Mouse (Mus musculus) hindbrain, embryonic 15.5 days (tissue): ENCODE data around the gene 1500009C09Rik. TPM values are rescaled to one million over a fixed set of nuclear protein-coding genes. Genes with fewer than 3 reads are reported as not detected.
A peak's percentile ranks its signal among the peaks of the same experiment; 100 is the strongest.

Experiments
- ATAC-seq: fragments of 200-750 bp; cut with Nextera tagmentation; 2 replicates; pipeline ENCODE4 v1.8.0; 2017; ENCODE audit warnings: low read depth, moderate number of reproducible peaks, moderate TSS enrichment; ENCODE audit not compliant: low FRiP score
- H3K27ac ChIP-seq: fragments of 300-500 bp; sonication (generic); replicated peaks from 2 replicates; pipeline ENCODE4 v1.5.1; 2015; ENCODE audit warnings: mild to moderate bottlenecking, inconsistent platforms
- H3K27me3 ChIP-seq: fragments of 300-500 bp; sonication (generic); 2 replicates; pipeline ENCODE4 v1.6.1; 2015; ENCODE audit warnings: control low read depth, inconsistent platforms
- H3K36me3 ChIP-seq: fragments of 300-500 bp; sonication (generic); 2 replicates; pipeline ENCODE4 v1.6.1; 2015; ENCODE audit warnings: control low read depth, inconsistent platforms
- H3K4me1 ChIP-seq: fragments of 300-500 bp; sonication (generic); replicated peaks from 2 replicates; pipeline ENCODE4 v1.6.1; 2015; ENCODE audit warnings: control low read depth, inconsistent platforms
- H3K4me2 ChIP-seq: fragments of 300-500 bp; sonication (generic); 2 replicates; pipeline ENCODE4 v1.6.1; 2015; ENCODE audit warnings: moderate library complexity, mild to moderate bottlenecking, inconsistent platforms
- H3K4me3 ChIP-seq: fragments of 300-500 bp; sonication (generic); 2 replicates; pipeline ENCODE4 v1.5.1; 2015; ENCODE audit warnings: mild to moderate bottlenecking, inconsistent platforms
- H3K9ac ChIP-seq: fragments of 300-500 bp; sonication (generic); 2 replicates; pipeline ENCODE4 v1.6.1; 2015; ENCODE audit warnings: inconsistent platforms
- H3K9me3 ChIP-seq: fragments of 300-500 bp; sonication (generic); 2 replicates; pipeline ENCODE4 v1.6.1; 2016; ENCODE audit warnings: control low read depth, inconsistent platforms
- WGBS: fragments of 180-500 bp; shearing (Covaris S2); methylation state at CpG from one replicate; pipeline ENCODE4 v1.1.7; 2015; 5-methylcytosine and 5-hydroxymethylcytosine counted together
- polyA plus RNA-seq: library from polyadenylated mRNA; unstranded; fragments of >200 nt; fragmentation: Nextera tagmentation; extraction: Ambion mirVana; gene quantifications from 2 replicates; pipeline ENCODE4 v1.2.1, GENCODE M21; 2015

Gene 1500009C09Rik
- polyA plus RNA-seq, 1 experiment from 2014 or later = 15.9 TPM

- Histone ChIP-seq H3K9me3 (no peaks in the 10 kb centered on the region), H3K27me3 (peaks cover 79% of the 10 kb centered on the region), H3K27ac (no peak overlapping the region), H3K4me2 (peak overlapping the region; percentile 77), H3K4me3 (peak overlapping the region; percentile 47), H3K4me1 (peaks cover 40% of the 10 kb centered on the region), H3K9ac (peak overlapping the region; percentile 39), H3K36me3 (no peaks in the 10 kb centered on the region)
- peak; percentile 65 for ATAC-seq
- under 1% methylated on average over 85 of the region's 112 CpGs for WGBS
Observed at GRCm38 (mm10) chr15:82211911-82212751, 40.1 kb upstream of the 1500009C09Rik start.

- Histone ChIP-seq H3K4me1 (peaks cover 34% of the 10 kb centered on the region), H3K9ac (peak within 1 kb of the TSS; percentile 39), H3K27me3 (peaks cover 77% of the 10 kb centered on the region), H3K4me2 (peak within 1 kb of the TSS; percentile 77), H3K27ac (no peak within 1 kb of the TSS), H3K36me3 (no peaks in the 10 kb centered on the region), H3K9me3 (no peaks in the 10 kb centered on the region), H3K4me3 (peak within 1 kb of the TSS; percentile 47)
- WGBS = 2% methylated on average over 27 of the region's 34 CpGs
- ATAC-seq = no peak
Observed at GRCm38 (mm10) chr15:82212752-82213063, 39.5 kb upstream of the 1500009C09Rik start, which contains the start of gene Shisa8. Shisa8 (minus strand) TSS chr15:82212815.

- no peak overlapping the region for H3K9ac ChIP-seq
- peaks cover 74% of the 10 kb centered on the region for H3K27me3 ChIP-seq
- no peak for ATAC-seq
- 9% methylated on average over 4 of the region's 4 CpGs for WGBS
- H3K9me3 ChIP-seq = no peaks in the 10 kb centered on the region
- no peak overlapping the region; the same call in 1 of the 2 replicates for H3K4me3 ChIP-seq
- H3K4me1 ChIP-seq = peaks cover 32% of the 10 kb centered on the region
- H3K27ac ChIP-seq = no peak overlapping the region
- H3K4me2 ChIP-seq = no peak overlapping the region
- no peaks in the 10 kb centered on the region for H3K36me3 ChIP-seq
Observed at GRCm38 (mm10) chr15:82213222-82213621, 39.0 kb upstream of the 1500009C09Rik start.

GRCm38 (mm10) chr15:82215332-82216046, 36.7 kb upstream of the 1500009C09Rik start:
- peaks cover 32% of the 10 kb centered on the region for H3K4me1 ChIP-seq
- H3K4me2 ChIP-seq = no peak overlapping the region
- peaks cover 55% of the 10 kb centered on the region for H3K27me3 ChIP-seq
- H3K9me3 ChIP-seq = no peaks in the 10 kb centered on the region
- no peak for ATAC-seq
- H3K9ac ChIP-seq = no peak overlapping the region
- no peak overlapping the region for H3K4me3 ChIP-seq
- H3K27ac ChIP-seq = no peak overlapping the region
- H3K36me3 ChIP-seq = no peaks in the 10 kb centered on the region
- WGBS = 36% methylated on average over 11 of the region's 11 CpGs

GRCm38 (mm10) chr15:82216142-82216827, 35.9 kb upstream of the 1500009C09Rik start:
- H3K27ac ChIP-seq = no peak overlapping the region
- H3K36me3 ChIP-seq = no peaks in the 10 kb centered on the region
- peaks cover 47% of the 10 kb centered on the region for H3K27me3 ChIP-seq
- no peak for ATAC-seq
- no peak overlapping the region for H3K4me3 ChIP-seq
- no peaks in the 10 kb centered on the region for H3K9me3 ChIP-seq
- no peak overlapping the region for H3K9ac ChIP-seq
- 33% methylated on average over 20 of the region's 20 CpGs for WGBS
- H3K4me1 ChIP-seq = peaks cover 30% of the 10 kb centered on the region
- no peak overlapping the region for H3K4me2 ChIP-seq

- Histone ChIP-seq H3K4me1 (peaks cover 22% of the 10 kb centered on the region), H3K36me3 (no peaks in the 10 kb centered on the region), H3K27ac (no peak overlapping the region), H3K9me3 (no peaks in the 10 kb centered on the region), H3K9ac (no peak overlapping the region), H3K4me2 (no peak overlapping the region), H3K27me3 (peaks cover 40% of the 10 kb centered on the region), H3K4me3 (no peak overlapping the region)
- ATAC-seq = no peak
- 17% methylated on average over 7 of the region's 7 CpGs for WGBS
Observed at GRCm38 (mm10) chr15:82217039-82217438, 35.2 kb upstream of the 1500009C09Rik start.

- Histone ChIP-seq H3K9me3 (no peaks in the 10 kb centered on the region), H3K27ac (no peak overlapping the region), H3K4me2 (no peak overlapping the region), H3K27me3 (peaks cover 34% of the 10 kb centered on the region), H3K9ac (no peak overlapping the region), H3K4me3 (no peak overlapping the region), H3K4me1 (peaks cover 14% of the 10 kb centered on the region), H3K36me3 (no peaks in the 10 kb centered on the region)
- 34% methylated on average over 9 of the region's 9 CpGs for WGBS
- ATAC-seq = no peak
Observed at GRCm38 (mm10) chr15:82217980-82218379, 34.2 kb upstream of the 1500009C09Rik start.

GRCm38 (mm10) chr15:82218778-82219666, 33.2 kb upstream of the 1500009C09Rik start:
- H3K27ac ChIP-seq = no peak overlapping the region
- H3K4me1 ChIP-seq = peaks cover 18% of the 10 kb centered on the region
- H3K9ac ChIP-seq = no peak overlapping the region
- peaks cover 24% of the 10 kb centered on the region for H3K27me3 ChIP-seq
- no peak overlapping the region for H3K4me3 ChIP-seq
- H3K36me3 ChIP-seq = no peaks in the 10 kb centered on the region
- WGBS = 79% methylated on average over 26 of the region's 26 CpGs
- no peak overlapping the region for H3K4me2 ChIP-seq
- H3K9me3 ChIP-seq = no peaks in the 10 kb centered on the region
- ATAC-seq = no peak

- Histone ChIP-seq H3K4me2 (no peak overlapping the region), H3K9ac (no peak overlapping the region), H3K4me3 (no peak overlapping the region), H3K27ac (no peak overlapping the region), H3K9me3 (no peaks in the 10 kb centered on the region), H3K4me1 (peaks cover 26% of the 10 kb centered on the region), H3K27me3 (peaks cover 23% of the 10 kb centered on the region), H3K36me3 (no peaks in the 10 kb centered on the region)
- 53% methylated on average over 12 of the region's 12 CpGs for WGBS
- no peak for ATAC-seq
Observed at GRCm38 (mm10) chr15:82220003-82220675, 32.1 kb upstream of the 1500009C09Rik start.

- WGBS = 71% methylated on average over 14 of the region's 14 CpGs
- no peaks in the 10 kb centered on the region for H3K9me3 ChIP-seq
- no peak overlapping the region for H3K4me3 ChIP-seq
- no peaks in the 10 kb centered on the region for H3K36me3 ChIP-seq
- H3K27me3 ChIP-seq = peaks cover 11% of the 10 kb centered on the region
- no peak for ATAC-seq
- no peak overlapping the region for H3K9ac ChIP-seq
- peaks cover 21% of the 10 kb centered on the region for H3K4me1 ChIP-seq
- H3K27ac ChIP-seq = no peak overlapping the region
- H3K4me2 ChIP-seq = no peak overlapping the region
Observed at GRCm38 (mm10) chr15:82221104-82221860, 30.9 kb upstream of the 1500009C09Rik start.
